Mouse (Mus musculus) liver, adult 2 months (tissue): ENCODE measurements at regions not wholly inside any gene's neighbourhood (a gene's known extent, or its start where the extent isn't known, plus 50 kb on each side); places are given as distances from the start of the nearest gene placed in this dataset.

Experiments
- CTCF ChIP-seq: fragments of 200-500 bp; IDR thresholded peaks from 2 replicates; pipeline ENCODE4 v1.5.1; 2011; ENCODE audit warnings: low read depth, low read length, control low read depth
- POLR2A ChIP-seq: fragments of 200-500 bp; IDR thresholded peaks from 2 replicates; pipeline ENCODE4 v1.6.1; 2011; ENCODE audit warnings: low read length, control low read depth; ENCODE audit not compliant: insufficient read depth; ENCODE audit errors: extremely low read depth

GRCm38 (mm10) chr2:123023918-123024317 lies 258.9 kb downstream of the Sqor start:
- TF ChIP-seq CTCF (no peak), POLR2A (no peak)
